Mouse (Mus musculus): ENCODE measurements at regions not wholly inside any gene's neighbourhood (a gene's known extent, or its start where the extent isn't known, plus 50 kb on each side); places are given as distances from the start of the nearest gene placed in this dataset.
A peak's percentile ranks its signal among the peaks of the same experiment; 100 is the strongest.

- no peaks in the 10 kb centered on the region for H3K9me3 ChIP-seq (replicated peaks)
- H3K27me3 ChIP-seq: no peaks in the 10 kb centered on the region
- H3K4me2 ChIP-seq (replicated peaks): no peak overlapping the region
- WGBS: 46% methylated on average over 2 of the region's 2 CpGs
- no peaks in the 10 kb centered on the region for H3K36me3 ChIP-seq
- H3K4me1 ChIP-seq: no peaks in the 10 kb centered on the region
- ATAC-seq (ENCODE audit: insufficient number of reproducible peaks, low FRiP score, low TSS enrichment, low read depth): no peak
- no peak overlapping the region for H3K4me3 ChIP-seq (replicated peaks)
- no peak overlapping the region for H3K27ac ChIP-seq (replicated peaks)
- H3K9ac ChIP-seq: no peak overlapping the region
These were observed 174.4 kb upstream of the Megf9 start for GRCm38 (mm10) chr4:70709126-70709689.

GRCm38 (mm10) chr4:70705128-70705752 is 170.4 kb upstream of the Megf9 start:
- 60% methylated on average over 3 of the region's 3 CpGs for WGBS
- Histone ChIP-seq H3K4me3 (replicated peaks) (no peak overlapping the region), H3K36me3 (no peaks in the 10 kb centered on the region), H3K27me3 (no peaks in the 10 kb centered on the region), H3K9ac (no peak overlapping the region), H3K9me3 (replicated peaks) (no peaks in the 10 kb centered on the region), H3K4me2 (replicated peaks) (no peak overlapping the region), H3K27ac (replicated peaks) (no peak overlapping the region), H3K4me1 (no peaks in the 10 kb centered on the region)
- ATAC-seq (ENCODE audit: insufficient number of reproducible peaks, low FRiP score, low TSS enrichment, low read depth): no peak

GRCm38 (mm10) chr4:70700894-70701293 is 166.1 kb upstream of the Megf9 start:
- Histone ChIP-seq H3K27me3 (no peaks in the 10 kb centered on the region), H3K27ac (replicated peaks) (no peak overlapping the region), H3K4me1 (no peaks in the 10 kb centered on the region), H3K36me3 (no peaks in the 10 kb centered on the region), H3K4me3 (replicated peaks) (no peak overlapping the region), H3K9ac (no peak overlapping the region), H3K4me2 (replicated peaks) (no peak overlapping the region), H3K9me3 (replicated peaks) (no peaks in the 10 kb centered on the region)
- no peak for ATAC-seq (ENCODE audit: insufficient number of reproducible peaks, low FRiP score, low TSS enrichment, low read depth)
- WGBS: 49% methylated on average over 1 of the region's 1 CpGs

GRCm38 (mm10) chr4:70664181-70664580 is 129.4 kb upstream of the Megf9 start:
- Histone ChIP-seq H3K36me3 (no peaks in the 10 kb centered on the region), H3K27ac (replicated peaks) (no peak overlapping the region), H3K9ac (no peak overlapping the region), H3K4me2 (replicated peaks) (no peak overlapping the region), H3K27me3 (no peaks in the 10 kb centered on the region), H3K9me3 (replicated peaks) (no peaks in the 10 kb centered on the region), H3K4me1 (no peaks in the 10 kb centered on the region), H3K4me3 (replicated peaks) (no peak overlapping the region)
- no peak for ATAC-seq (ENCODE audit: insufficient number of reproducible peaks, low FRiP score, low TSS enrichment, low read depth)
- WGBS: 87% methylated on average over 1 of the region's 1 CpGs

GRCm38 (mm10) chr4:70621431-70621837 is 86.6 kb upstream of the Megf9 start:
- 58% methylated on average over 2 of the region's 2 CpGs for WGBS
- no peaks in the 10 kb centered on the region for H3K9me3 ChIP-seq (replicated peaks)
- no peak overlapping the region for H3K4me3 ChIP-seq (replicated peaks)
- no peaks in the 10 kb centered on the region for H3K27me3 ChIP-seq
- H3K9ac ChIP-seq: no peak overlapping the region
- no peaks in the 10 kb centered on the region for H3K4me1 ChIP-seq
- H3K27ac ChIP-seq (replicated peaks): no peak overlapping the region
- H3K4me2 ChIP-seq (replicated peaks): no peak overlapping the region
- ATAC-seq (ENCODE audit: insufficient number of reproducible peaks, low FRiP score, low TSS enrichment, low read depth): no peak
- H3K36me3 ChIP-seq: no peaks in the 10 kb centered on the region

GRCm38 (mm10) chr4:70619636-70620287 is 85.0 kb upstream of the Megf9 start:
- no peak overlapping the region for H3K27ac ChIP-seq (replicated peaks)
- H3K4me1 ChIP-seq: no peaks in the 10 kb centered on the region
- H3K9ac ChIP-seq: no peak overlapping the region
- no peaks in the 10 kb centered on the region for H3K36me3 ChIP-seq
- no peak for ATAC-seq (ENCODE audit: insufficient number of reproducible peaks, low FRiP score, low TSS enrichment, low read depth)
- no peaks in the 10 kb centered on the region for H3K9me3 ChIP-seq (replicated peaks)
- H3K27me3 ChIP-seq: no peaks in the 10 kb centered on the region
- H3K4me2 ChIP-seq (replicated peaks): no peak overlapping the region
- H3K4me3 ChIP-seq (replicated peaks): no peak overlapping the region
- WGBS: 82% methylated on average over 8 of the region's 8 CpGs

- no peaks in the 10 kb centered on the region for H3K36me3 ChIP-seq
- 57% methylated on average over 4 of the region's 4 CpGs for WGBS
These were observed 81.0 kb upstream of the Megf9 start for GRCm38 (mm10) chr4:70615794-70616193.

GRCm38 (mm10) chr4:70614411-70614810 is 79.6 kb upstream of the Megf9 start:
- Histone ChIP-seq H3K4me1 (no peaks in the 10 kb centered on the region), H3K9me3 (replicated peaks) (no peaks in the 10 kb centered on the region), H3K27me3 (no peaks in the 10 kb centered on the region), H3K36me3 (no peaks in the 10 kb centered on the region), H3K4me2 (replicated peaks) (no peak overlapping the region), H3K4me3 (replicated peaks) (no peak overlapping the region), H3K9ac (no peak overlapping the region), H3K27ac (replicated peaks) (no peak overlapping the region)
- ATAC-seq (ENCODE audit: insufficient number of reproducible peaks, low FRiP score, low TSS enrichment, low read depth): peak; percentile 29; the same call in 1 of the 2 replicates
- whole genome bisulfite sequencing: 63% methylated on average over 5 of the region's 5 CpGs

More at GRCm38 (mm10) chr4:70615794-70616193, 81.0 kb upstream of the Megf9 start:
- Histone ChIP-seq H3K4me2 (replicated peaks) (no peak overlapping the region), H3K9me3 (replicated peaks) (no peaks in the 10 kb centered on the region), H3K27me3 (no peaks in the 10 kb centered on the region), H3K9ac (no peak overlapping the region), H3K27ac (replicated peaks) (no peak overlapping the region), H3K4me3 (replicated peaks) (no peak overlapping the region), H3K4me1 (no peaks in the 10 kb centered on the region)
- ATAC-seq (ENCODE audit: insufficient number of reproducible peaks, low FRiP score, low TSS enrichment, low read depth): no peak

GRCm38 (mm10) chr4:70603209-70603852 is 68.5 kb upstream of the Megf9 start:
- Histone ChIP-seq H3K4me1 (no peaks in the 10 kb centered on the region), H3K36me3 (no peaks in the 10 kb centered on the region), H3K27ac (replicated peaks) (no peak overlapping the region), H3K9ac (no peak overlapping the region), H3K4me3 (replicated peaks) (no peak overlapping the region), H3K27me3 (no peaks in the 10 kb centered on the region; the same call in 1 of the 2 replicates), H3K9me3 (replicated peaks) (no peaks in the 10 kb centered on the region), H3K4me2 (replicated peaks) (no peak overlapping the region)
- no peak for ATAC-seq (ENCODE audit: insufficient number of reproducible peaks, low FRiP score, low TSS enrichment, low read depth)
- WGBS: 24% methylated on average over 3 of the region's 3 CpGs

- WGBS: 7% methylated on average over 4 of the region's 4 CpGs
- no peak overlapping the region for H3K27ac ChIP-seq (replicated peaks)
- no peak for ATAC-seq (ENCODE audit: insufficient number of reproducible peaks, low FRiP score, low TSS enrichment, low read depth)
These were observed 66.5 kb upstream of the Megf9 start for GRCm38 (mm10) chr4:70601301-70601700.

More at GRCm38 (mm10) chr4:70601301-70601700, 66.5 kb upstream of the Megf9 start:
- Histone ChIP-seq H3K36me3 (no peaks in the 10 kb centered on the region), H3K4me1 (no peaks in the 10 kb centered on the region), H3K9ac (no peak overlapping the region), H3K4me3 (replicated peaks) (no peak overlapping the region), H3K4me2 (replicated peaks) (no peak overlapping the region), H3K27me3 (no peaks in the 10 kb centered on the region; the same call in 1 of the 2 replicates), H3K9me3 (replicated peaks) (no peaks in the 10 kb centered on the region)

Data from embryonic facial prominence, embryonic 15.5 days (tissue).